Mouse (Mus musculus) right cerebral cortex, adult 18-20 months (tissue): ENCODE data around the gene Kif26b.
A peak's percentile ranks its signal among the peaks of the same experiment; 100 is the strongest.

ENCODE experiments used
- DNase-seq: peaks from one replicate; pipeline ENCODE4 v3.0.0; 2022; ENCODE audit warnings: mixed read lengths

The Kif26b gene

GRCm38 (mm10) chr1:178667808-178668207 lies 138.9 kb downstream of the Kif26b start:
- DNase-seq, result no peak

- DNase-seq, result no peak
Measured at GRCm38 (mm10) chr1:178668907-178669306, 140.0 kb downstream of the Kif26b start.

- no peak for DNase-seq
Measured at GRCm38 (mm10) chr1:178673051-178673450, 144.1 kb downstream of the Kif26b start.

- DNase-seq, result no peak
Measured at GRCm38 (mm10) chr1:178673506-178673905, 144.6 kb downstream of the Kif26b start.

- DNase-seq, result no peak
Measured at GRCm38 (mm10) chr1:178675542-178676252, 146.8 kb downstream of the Kif26b start.

GRCm38 (mm10) chr1:178677160-178677559 lies 148.2 kb downstream of the Kif26b start:
- no peak for DNase-seq

GRCm38 (mm10) chr1:178677630-178678221 lies 148.8 kb downstream of the Kif26b start:
- DNase-seq, result no peak

GRCm38 (mm10) chr1:178683631-178684030 lies 154.7 kb downstream of the Kif26b start:
- DNase-seq, result peak; percentile 67

- DNase-seq, result no peak
Measured at GRCm38 (mm10) chr1:178684991-178685680, 156.2 kb downstream of the Kif26b start.

- no peak for DNase-seq
Measured at GRCm38 (mm10) chr1:178686881-178687280, 158.0 kb downstream of the Kif26b start.

- no peak for DNase-seq
Measured at GRCm38 (mm10) chr1:178689512-178689911, 160.6 kb downstream of the Kif26b start.

- DNase-seq, result no peak
Measured at GRCm38 (mm10) chr1:178691679-178692078, 162.8 kb downstream of the Kif26b start.

- no peak for DNase-seq
Measured at GRCm38 (mm10) chr1:178700102-178700501, 171.2 kb downstream of the Kif26b start.

GRCm38 (mm10) chr1:178703496-178703895 lies 174.6 kb downstream of the Kif26b start:
- DNase-seq, result no peak

- no peak for DNase-seq
Measured at GRCm38 (mm10) chr1:178707925-178708351, 179.0 kb downstream of the Kif26b start.

GRCm38 (mm10) chr1:178708356-178708755 lies 179.4 kb downstream of the Kif26b start:
- DNase-seq, result no peak

GRCm38 (mm10) chr1:178712189-178712873 lies 183.4 kb downstream of the Kif26b start:
- DNase-seq, result no peak

GRCm38 (mm10) chr1:178714209-178714608 lies 185.3 kb downstream of the Kif26b start:
- no peak for DNase-seq

GRCm38 (mm10) chr1:178716411-178716810 lies 187.5 kb downstream of the Kif26b start:
- DNase-seq, result no peak

- DNase-seq, result no peak
Measured at GRCm38 (mm10) chr1:178720821-178721220, 191.9 kb downstream of the Kif26b start.

- DNase-seq, result no peak
Measured at GRCm38 (mm10) chr1:178722793-178723192, 193.9 kb downstream of the Kif26b start.

GRCm38 (mm10) chr1:178725536-178725935 lies 196.6 kb downstream of the Kif26b start:
- DNase-seq, result no peak

GRCm38 (mm10) chr1:178728256-178728655 lies 199.3 kb downstream of the Kif26b start:
- no peak for DNase-seq
